Mouse (Mus musculus) G1E (cell line): Measurements from ENCODE around the gene Fam189b.

Experiments
- CTCF ChIP-seq: IDR thresholded peaks from 2 replicates; pipeline ENCODE4 v1.5.1; 2012; ENCODE audit warnings: low read depth, low read length, inconsistent platforms, mixed read lengths
- GATA1 ChIP-seq: IDR thresholded peaks from 2 replicates; pipeline ENCODE4 v1.6.1; 2012; ENCODE audit warnings: borderline replicate concordance, low read length, inconsistent platforms, mixed read lengths
- GATA2 ChIP-seq: IDR thresholded peaks from 2 replicates; pipeline ENCODE4 v1.6.1; 2012; ENCODE audit warnings: low read depth, low read length, inconsistent platforms, borderline replicate concordance
- POLR2AphosphoS5 ChIP-seq: IDR thresholded peaks from 2 replicates; pipeline ENCODE4 v1.6.1; 2012; ENCODE audit warnings: low read depth, low read length, inconsistent platforms; ENCODE audit not compliant: insufficient replicate concordance
- TAL1 ChIP-seq: conservative IDR thresholded peaks from 2 replicates; pipeline ENCODE4 v1.6.1; 2012; ENCODE audit warnings: low read depth, low read length, inconsistent platforms, mixed read lengths

GRCm38 (mm10) chr3:89221167-89221566 lies 38.2 kb downstream of the Fam189b start:
- TF ChIP-seq CTCF, result no peak
- no peak for TF ChIP-seq GATA1
- TF ChIP-seq TAL1, result no peak
- no peak for TF ChIP-seq POLR2AphosphoS5
- no peak for TF ChIP-seq GATA2
